Mouse (Mus musculus) cortical plate, adult 2 months (tissue): ENCODE data around the gene Cbx2.

Source experiments
- CTCF ChIP-seq: fragments of 200-500 bp; IDR thresholded peaks from 2 replicates; pipeline ENCODE4 v1.5.1; 2011; ENCODE audit warnings: mild to moderate bottlenecking, control low read depth, low read length; ENCODE audit not compliant: insufficient read depth; ENCODE audit errors: extremely low read depth
- POLR2A ChIP-seq: fragments of 200-500 bp; IDR thresholded peaks from 2 replicates; pipeline ENCODE4 v1.6.1; 2011; ENCODE audit warnings: mild to moderate bottlenecking, low read length, control low read depth; ENCODE audit not compliant: insufficient read depth; ENCODE audit errors: extremely low read depth

DNA sequence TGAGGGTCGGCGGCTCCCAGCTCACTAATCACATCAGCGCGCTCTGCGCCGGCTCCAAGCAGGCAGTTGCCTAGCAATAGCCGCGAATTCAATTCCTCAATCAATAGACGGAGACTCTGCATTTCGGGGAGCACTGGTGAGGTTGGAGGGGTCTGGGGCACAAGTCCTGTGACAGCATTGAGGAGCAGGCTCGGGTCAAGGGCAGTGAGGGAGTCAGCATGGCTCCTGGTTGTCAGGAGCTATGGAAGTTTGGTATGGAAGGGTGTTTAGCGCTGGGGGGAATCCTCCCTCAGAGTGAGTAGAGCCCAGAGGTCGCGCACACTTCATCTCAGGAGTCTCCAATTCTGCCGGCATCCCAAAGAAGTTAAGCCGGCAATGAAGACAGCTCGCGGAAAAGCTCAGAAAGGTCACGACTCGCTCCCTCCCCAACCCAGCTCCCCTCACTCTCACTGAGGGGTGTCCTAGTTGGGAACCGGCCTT lies 13.0 kb downstream of the Cbx2 start:
- TF ChIP-seq POLR2A (no peak), CTCF (no peak)
